In genomic region chr8:12127801-12128490, GRCm38 (mm10) we compare ENCODE assay signal across 13 mouse cellular contexts.
A peak's percentile ranks its signal among the peaks of the same experiment; 100 is the strongest.
DNase-seq lines count a peak whose midpoint lies in the region; ATAC-seq and TF ChIP-seq lines count a peak whose summit lies in the region.
"Had no signal": no experiment of that assay in that cellular context is flagged by ENCODE, and none has a peak within 500 bp of the region (broad histone marks: within the 10 kb centered on the region; RNA-seq: fewer than 3 reads in every experiment).

No protein-coding gene starts in this region.

- no peak for TF ChIP-seq CTCF in Patski (IDR thresholded peaks at IDR 0.05)

- H3K36me3 ChIP-seq in forebrain, embryonic 16.5 days (ENCODE audit: control insufficient read depth, insufficient read depth), result no peaks in the 10 kb centered on the region
- no peaks in the 10 kb centered on the region for H3K36me3 ChIP-seq in midbrain, embryonic 12.5 days

- no peak overlapping the region for H3K4me3 ChIP-seq in forebrain, embryonic 16.5 days (replicated peaks; ENCODE audit: low read length)
- H3K4me3 ChIP-seq in midbrain, embryonic 12.5 days, result no peak overlapping the region
- H3K4me3 ChIP-seq: heart, adult 2 months; megakaryocyte, embryonic 14.5 days had no signal

- H3K9me3 ChIP-seq in forebrain, embryonic 16.5 days (ENCODE audit: control insufficient read depth, low read length), result peaks cover 3% of the 10 kb centered on the region; the same call in 1 of the 2 replicates
- H3K9me3 ChIP-seq in midbrain, embryonic 12.5 days, result peaks cover 5% of the 10 kb centered on the region; the same call in 1 of the 2 replicates

- in situ Hi-C loops in Patski (cut with MboI; ENCODE audit: low pct_unique_long_range_greater_than_20kb), result no loop called here

- WGBS in forebrain, embryonic 16.5 days, result 5% methylated on average over 4 of the region's 4 CpGs
- WGBS in midbrain, embryonic 12.5 days, result 35% methylated on average over 4 of the region's 4 CpGs

- H3K27me3 ChIP-seq in Patski, result peaks cover 8% of the 10 kb centered on the region
- H3K27me3 ChIP-seq in forebrain, embryonic 16.5 days (replicated peaks; ENCODE audit: control insufficient read depth, insufficient read depth, low read length), result peaks cover 9% of the 10 kb centered on the region
- H3K27me3 ChIP-seq in midbrain, embryonic 12.5 days, result peaks cover 38% of the 10 kb centered on the region

- H3K4me1 ChIP-seq in forebrain, embryonic 16.5 days (replicated peaks; ENCODE audit: control insufficient read depth, insufficient read depth, low read length), result peaks cover 34% of the 10 kb centered on the region
- peaks cover 30% of the 10 kb centered on the region for H3K4me1 ChIP-seq in midbrain, embryonic 12.5 days
- H3K4me1 ChIP-seq: megakaryocyte, embryonic 14.5 days had no signal

- peak overlapping the region; percentile 90 for H3K27ac ChIP-seq in forebrain, embryonic 16.5 days (ENCODE audit: low read length)
- H3K27ac ChIP-seq in midbrain, embryonic 12.5 days (replicated peaks), result peak overlapping the region; percentile 75
- H3K27ac ChIP-seq: heart, adult 2 months had no signal

- DNase-seq in Patski (ENCODE audit: low read depth, low spot score) (no peak), liver (no peak)
- peak; percentile 28 to 30 for DNase-seq in adrenal gland, postnatal 36 days
- DNase-seq in ovary, postnatal 10 days (ENCODE audit: low spot score), result no peak
- no peak for DNase-seq in heart, adult 18-20 months
- no peak for DNase-seq in urinary bladder, postnatal 10 days (ENCODE audit: low spot score)
- DNase-seq: embryo, embryonic 11 days; heart, adult 2 months; heart, postnatal 36 days; kidney, adult 2 months had no signal

- peak overlapping the region; percentile 35 for H3K4me2 ChIP-seq in forebrain, embryonic 16.5 days (ENCODE audit: low read length)
- peak overlapping the region; percentile 11; the same call in 1 of the 2 replicates for H3K4me2 ChIP-seq in midbrain, embryonic 12.5 days (replicated peaks)

- CTCF ChIA-PET in Patski (lab: Charles Lee), result no interaction called here

- POLR2A ChIA-PET in Patski (lab: Charles Lee), result no interaction called here

- ATAC-seq in Patski, result peak; percentile 17
- peak; percentile 26 for ATAC-seq in forebrain, embryonic 16.5 days
- peak; percentile 31 for ATAC-seq in midbrain, embryonic 12.5 days (ENCODE audit: low FRiP score, low read depth)

- peak overlapping the region; percentile 22 for H3K9ac ChIP-seq in forebrain, embryonic 16.5 days (replicated peaks; ENCODE audit: low read depth, low read length)
- H3K9ac ChIP-seq in midbrain, embryonic 12.5 days (replicated peaks), result no peak overlapping the region

Comparison
In these comparisons a context has a peak if more than half of its experiments do, and no peak if none do; other contexts are left out.
1. DNase-seq: peak in adrenal gland, postnatal 36 days (2 of 2); none in Patski (single experiment), liver (single experiment), ovary, postnatal 10 days (single experiment), heart, adult 18-20 months (0 of 2) and urinary bladder, postnatal 10 days (single experiment).
2. Peak in every context shown above with its lines, with median percentiles within 50 percentile points of each other: ATAC-seq.